Mouse (Mus musculus) ES-E14 (cell line): ENCODE results near the gene Slc25a54.

ENCODE experiments used
- MAFK ChIP-seq: IDR thresholded peaks from 2 replicates; pipeline ENCODE4 v1.6.1; 2014; ENCODE audit warnings: mild to moderate bottlenecking, low read depth, low read length, inconsistent platforms; ENCODE audit not compliant: insufficient read depth
- ZC3H11A ChIP-seq: IDR thresholded peaks from 2 replicates; pipeline ENCODE4 v1.6.1; 2012; ENCODE audit warnings: low read depth, mild to moderate bottlenecking, inconsistent platforms, low read length, borderline replicate concordance
- ZNF384 ChIP-seq: IDR thresholded peaks from 2 replicates; pipeline ENCODE4 v1.6.1; 2012; ENCODE audit warnings: low read depth, low read length, inconsistent platforms

GRCm38 (mm10) chr3:109062391-109062790, 17.9 kb upstream of the Slc25a54 start:
- TF ChIP-seq ZNF384 (no peak), ZC3H11A (no peak), MAFK (no peak)
